Mouse (Mus musculus): Measurements from ENCODE around the gene Dcaf12.

Dcaf12 gene

DNA sequence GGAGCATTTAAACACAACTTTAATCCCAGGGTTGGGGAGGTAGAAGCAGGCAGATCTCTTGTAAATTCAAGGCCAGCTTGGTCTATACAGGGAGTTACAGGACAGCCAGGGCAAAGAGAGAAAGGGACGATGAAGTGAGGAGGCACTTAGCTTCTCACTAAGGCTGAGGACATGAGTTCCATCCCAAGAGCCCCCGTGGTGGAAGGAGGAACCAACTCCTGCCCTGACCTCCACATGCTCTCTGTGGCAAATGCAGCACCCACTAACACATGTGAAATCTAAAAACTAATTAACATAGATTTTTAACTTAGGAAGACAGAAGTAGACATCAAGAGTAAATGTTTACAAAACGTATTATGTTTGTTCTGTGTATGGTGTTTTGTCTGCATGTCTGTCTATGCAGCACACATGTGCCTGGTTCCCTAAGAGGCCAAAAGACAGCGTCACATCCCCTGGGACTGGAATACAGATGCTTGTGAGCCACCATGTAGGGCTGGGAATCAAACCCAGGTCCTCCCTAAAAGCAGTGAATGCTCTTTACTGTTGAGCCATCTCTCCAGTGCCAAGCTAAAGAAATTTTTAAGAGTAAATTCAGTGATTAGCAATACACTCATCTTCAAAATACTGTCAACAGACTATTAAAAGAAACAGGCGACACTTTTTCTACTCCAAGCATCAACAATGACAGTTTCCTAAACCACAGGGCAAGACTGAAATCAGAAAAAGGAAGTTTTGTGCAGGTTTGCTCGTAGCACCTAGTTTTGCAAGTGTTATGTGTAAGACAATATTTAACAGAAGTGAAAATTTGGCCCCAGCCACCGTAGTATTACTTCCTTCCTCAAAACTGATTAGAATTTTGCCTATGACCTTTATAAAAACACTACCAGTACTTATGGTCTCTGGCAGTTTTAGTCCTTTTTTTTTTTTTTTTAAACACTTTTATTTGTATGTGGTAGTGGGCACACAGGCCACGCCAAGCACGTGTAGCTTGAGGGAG is 3.8 kb downstream of the Dcaf12 start:
- no peak for DNase-seq (ENCODE audit: low spot score)

DNA sequence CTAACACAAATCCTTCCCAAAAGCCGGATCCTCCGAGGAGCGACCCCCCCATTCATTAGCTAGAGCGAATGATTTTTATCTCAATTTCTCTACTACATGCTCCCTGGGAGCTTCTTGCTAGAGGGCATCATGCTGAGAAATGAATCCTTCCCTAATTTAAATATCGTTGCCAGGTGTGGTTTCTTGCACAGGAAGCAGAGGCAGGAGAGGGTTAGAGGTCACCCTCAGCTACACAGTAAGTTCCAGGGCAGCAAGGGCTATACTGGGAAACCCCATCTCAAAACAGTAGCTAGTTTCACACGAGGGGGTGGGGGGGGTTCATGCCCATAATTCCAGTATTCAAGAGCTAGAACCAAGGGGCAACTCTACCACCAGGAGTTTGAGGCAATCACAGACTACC is 7.3 kb downstream of the Dcaf12 start:
- DNase-seq (ENCODE audit: low spot score), result no peak

DNA sequence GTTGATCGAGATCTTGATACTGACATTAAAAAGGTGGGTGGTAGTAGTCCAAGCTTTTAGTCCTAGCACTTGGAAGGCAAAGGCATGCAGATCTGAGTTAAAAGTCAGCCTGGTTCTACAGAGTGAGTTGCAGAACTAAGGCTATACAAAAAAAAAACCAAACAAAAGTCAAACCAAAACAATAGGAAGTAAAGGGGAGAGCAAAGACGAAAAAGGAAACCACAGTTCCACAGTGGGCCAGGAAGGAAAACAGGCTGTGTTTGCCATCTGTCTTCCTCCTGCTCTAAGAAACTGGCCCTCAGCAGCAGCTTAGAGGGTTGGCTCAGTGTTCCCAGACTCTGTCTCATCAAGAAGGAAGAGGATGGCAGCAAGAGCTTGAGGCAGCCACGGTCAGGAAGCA is 10.4 kb downstream of the Dcaf12 start:
- DNase-seq (ENCODE audit: low spot score), result no peak

DNA sequence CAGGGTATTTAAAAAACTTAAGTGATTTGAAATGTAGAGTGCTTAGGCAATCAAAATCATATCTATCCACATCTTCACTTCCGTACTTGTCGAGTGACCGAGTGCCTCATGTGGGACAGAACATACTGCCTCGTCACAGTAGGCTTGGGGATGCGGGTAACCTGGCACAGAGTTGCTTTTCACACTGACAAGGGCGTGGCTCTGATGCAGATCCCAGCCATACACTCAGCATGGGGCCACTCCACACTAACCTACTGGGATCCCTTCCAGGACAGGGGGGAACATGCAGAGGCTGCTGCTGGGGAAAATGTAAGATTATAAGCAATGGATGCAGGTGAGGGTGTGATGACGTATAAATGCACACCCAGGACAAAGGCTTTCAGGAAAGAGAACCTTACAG is 11.0 kb downstream of the Dcaf12 start:
- no peak for DNase-seq (ENCODE audit: low spot score)

DNA sequence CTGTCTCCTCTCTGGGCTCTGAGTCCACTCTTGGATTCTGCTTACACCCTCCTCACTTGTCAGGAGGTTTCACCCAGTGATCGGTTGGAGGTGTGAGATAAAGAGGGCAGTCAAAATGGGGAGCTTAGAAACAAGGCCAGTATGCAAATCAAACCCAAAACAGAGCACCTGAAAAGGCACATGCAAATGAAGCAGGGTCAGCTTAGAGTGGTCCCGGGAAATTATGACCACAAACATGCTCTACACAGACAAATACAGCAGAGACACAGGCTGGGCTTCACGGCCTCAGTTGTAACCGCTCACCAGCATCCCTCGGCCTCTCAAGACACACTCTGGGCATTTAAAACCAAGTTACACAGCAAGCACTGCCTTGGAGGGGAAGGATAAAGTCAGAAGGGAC is 15.7 kb downstream of the Dcaf12 start:
- DNase-seq (ENCODE audit: low spot score), result no peak

DNA sequence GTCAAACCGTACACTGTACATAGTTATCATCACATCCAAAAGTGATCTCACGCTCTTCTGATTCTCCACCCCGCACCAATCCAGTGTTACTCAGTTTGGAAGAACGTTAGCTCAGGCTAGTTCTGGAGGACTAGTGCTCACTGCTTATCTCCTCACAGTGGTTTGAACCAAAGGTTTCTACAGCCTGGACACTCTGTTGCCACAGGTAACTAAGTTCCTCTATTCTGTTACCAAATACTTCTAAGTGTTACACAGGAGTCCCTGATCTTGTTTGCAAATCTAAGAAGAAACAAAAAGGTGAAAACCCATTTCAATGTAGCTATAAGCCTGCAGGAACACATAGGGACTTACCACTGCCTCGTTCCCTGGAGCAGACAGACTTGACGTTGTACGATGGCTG is 18.7 kb downstream of the Dcaf12 start:
- DNase-seq (ENCODE audit: low spot score), result no peak

DNA sequence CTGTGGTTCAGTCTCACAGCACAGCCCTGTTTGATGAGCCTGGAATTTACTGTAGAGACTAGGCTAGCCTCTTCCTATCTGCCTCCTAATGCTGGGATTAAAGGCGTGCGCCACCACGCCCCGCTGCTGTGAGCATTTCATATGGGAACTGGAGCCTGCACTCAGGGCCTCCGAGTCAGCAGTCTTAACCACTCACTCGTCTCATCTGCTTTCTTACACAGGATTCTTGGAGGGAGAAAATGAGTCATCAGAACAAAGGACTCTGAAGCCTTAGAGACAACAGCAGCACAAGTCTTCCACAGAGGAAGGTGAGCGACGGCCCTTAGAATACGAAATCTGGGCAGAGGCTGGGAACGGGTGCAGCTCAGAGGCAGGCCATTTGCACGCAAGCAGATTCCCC is 19.2 kb downstream of the Dcaf12 start:
- no peak for DNase-seq (ENCODE audit: low spot score)

DNA sequence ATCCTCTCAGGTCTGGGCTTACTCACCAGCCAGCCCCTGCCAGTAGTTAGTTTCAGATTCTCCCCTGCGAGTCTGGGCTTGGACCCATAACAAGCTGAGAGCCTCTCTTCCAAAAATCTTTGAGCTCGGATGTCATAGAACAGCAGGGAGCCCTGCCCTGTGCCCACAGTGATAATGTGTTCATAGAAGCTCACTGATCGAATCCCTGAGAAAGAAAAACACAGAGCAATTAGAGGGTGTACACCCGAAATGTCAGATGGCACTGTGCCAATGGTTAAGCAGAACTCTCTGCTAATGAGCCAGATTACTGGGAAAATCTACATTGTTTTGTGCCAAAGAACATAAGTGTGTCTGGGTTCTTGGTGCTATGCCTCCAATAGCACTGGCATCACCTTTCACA is 20.8 kb downstream of the Dcaf12 start:
- no peak for DNase-seq (ENCODE audit: low spot score)

DNA sequence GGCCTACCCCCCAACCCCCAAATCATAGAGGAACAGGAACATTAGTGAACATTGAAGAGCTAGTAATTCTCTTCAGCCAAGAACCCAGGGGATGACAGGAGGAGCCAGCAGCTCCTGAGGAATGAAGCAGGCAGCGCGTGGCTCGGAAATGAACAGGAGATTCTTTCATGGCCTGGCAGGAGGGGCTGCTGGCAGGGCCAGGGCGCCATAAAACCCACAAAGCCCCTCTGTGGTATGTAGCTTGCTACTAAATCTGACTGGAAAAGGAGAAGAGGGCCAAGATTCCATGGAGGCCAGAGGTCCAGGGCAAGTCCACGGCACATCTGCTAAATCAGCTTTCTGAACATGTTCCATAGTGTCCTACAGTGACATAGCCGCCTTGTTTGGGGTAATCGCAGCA is 24.9 kb downstream of the Dcaf12 start:
- DNase-seq (ENCODE audit: low spot score), result no peak

DNA sequence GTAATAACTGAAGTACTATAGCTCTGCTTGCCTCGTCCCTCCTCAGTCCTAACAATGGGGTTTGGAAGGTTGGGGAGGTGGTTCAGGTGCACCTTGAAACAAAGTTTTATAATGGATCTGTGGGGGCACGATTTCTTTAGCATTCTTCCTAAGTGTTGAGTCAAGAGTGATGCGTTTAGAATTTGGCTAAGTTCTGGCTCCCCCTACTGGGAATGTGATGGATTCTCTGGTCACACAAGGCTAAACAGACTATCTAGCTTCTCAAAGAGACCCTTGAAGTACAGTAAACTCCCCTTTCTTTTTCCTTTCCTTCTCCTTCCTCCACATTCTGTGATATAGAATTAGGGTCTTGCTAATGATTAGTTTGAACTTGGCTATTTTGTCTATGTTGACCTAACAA is 28.3 kb downstream of the Dcaf12 start:
- no peak for DNase-seq (ENCODE audit: low spot score)

DNA sequence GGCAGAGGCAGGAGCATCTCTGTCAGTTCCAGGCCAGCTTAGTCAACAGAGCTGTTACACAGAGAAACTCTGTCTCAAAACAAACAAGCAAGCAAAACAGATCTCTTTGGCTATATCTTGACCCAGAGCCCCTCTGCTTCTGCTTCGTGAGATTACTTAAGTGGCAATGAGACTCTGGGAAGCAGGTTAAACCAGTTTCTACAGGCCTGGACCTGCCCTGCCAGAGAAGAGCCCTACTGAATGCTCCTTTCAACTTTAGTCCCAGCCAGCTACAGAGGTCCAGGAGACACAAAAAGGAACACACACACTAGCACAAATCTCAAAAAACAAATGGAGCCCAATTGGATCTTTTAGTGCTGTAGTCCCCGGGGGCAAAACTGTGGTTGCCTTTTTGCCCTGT is 30.6 kb downstream of the Dcaf12 start:
- no peak for DNase-seq (ENCODE audit: low spot score)

DNA sequence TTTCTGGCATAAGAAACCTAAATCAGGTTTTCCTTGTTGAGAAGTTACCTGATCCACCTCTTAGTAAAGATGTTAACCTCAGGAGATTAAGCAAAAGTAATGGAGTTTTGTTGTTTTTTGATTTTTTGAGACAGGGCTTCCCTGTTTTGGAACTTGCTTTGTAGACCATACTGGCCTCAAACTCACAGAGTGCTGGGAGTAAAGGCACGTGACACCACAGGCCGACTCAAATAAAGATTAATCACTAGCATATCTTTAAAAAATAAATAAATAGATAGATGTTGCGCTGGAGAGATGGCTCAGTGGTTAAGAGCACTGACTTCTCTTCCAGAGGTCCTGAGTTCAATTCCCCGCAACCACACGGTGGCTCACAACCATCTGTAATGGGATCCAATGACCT is 38.8 kb downstream of the Dcaf12 start:
- DNase-seq (ENCODE audit: low spot score), result no peak

DNA sequence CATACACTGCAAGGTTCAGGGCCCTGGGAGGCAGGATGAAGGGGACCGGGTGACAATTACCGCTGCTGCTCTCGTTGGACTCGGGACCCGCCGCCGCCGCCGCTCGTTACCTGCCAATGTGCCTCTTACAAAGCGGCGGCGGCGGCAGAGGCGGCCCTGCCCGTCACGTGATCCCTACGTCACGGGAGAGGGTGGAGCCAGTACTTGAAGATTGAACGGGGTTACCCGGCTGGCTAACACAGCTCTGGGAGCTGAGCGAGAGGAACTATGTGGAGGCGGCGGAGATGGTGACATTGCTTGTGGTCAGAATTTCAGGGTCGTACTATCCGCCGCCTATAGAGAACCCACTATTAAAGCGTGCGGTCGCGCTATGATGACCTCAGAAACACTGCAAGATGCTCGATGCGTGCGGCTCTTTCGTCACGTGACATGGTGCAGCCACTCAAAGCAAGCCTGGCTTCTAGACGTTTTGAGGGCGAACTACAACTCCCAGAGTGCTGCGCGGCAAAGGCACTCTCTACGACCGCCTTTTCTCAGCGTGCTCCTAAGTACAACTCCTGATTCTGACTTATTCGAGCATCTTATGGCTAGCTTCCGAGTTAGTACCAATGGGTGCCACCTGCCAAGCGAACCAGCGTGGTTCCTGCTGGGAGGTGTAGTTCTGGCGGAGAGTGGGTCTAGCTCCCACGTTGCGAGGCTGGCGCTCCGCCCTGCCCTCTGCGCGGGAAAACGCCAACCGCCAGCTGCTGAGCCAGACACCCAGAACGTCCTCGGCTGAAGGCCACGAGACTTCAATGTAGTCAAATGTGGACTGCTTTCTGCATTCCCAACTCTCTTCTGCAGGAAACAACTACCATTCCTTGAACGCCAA is 39.5 kb downstream of the Dcaf12 start, which contains the start of gene Ubap2:
Gene Ubap2 (minus strand): TSS at position 165 of the 871 bp plus-strand sequence.
- DNase-seq (ENCODE audit: low spot score), result peak; percentile 100

DNA sequence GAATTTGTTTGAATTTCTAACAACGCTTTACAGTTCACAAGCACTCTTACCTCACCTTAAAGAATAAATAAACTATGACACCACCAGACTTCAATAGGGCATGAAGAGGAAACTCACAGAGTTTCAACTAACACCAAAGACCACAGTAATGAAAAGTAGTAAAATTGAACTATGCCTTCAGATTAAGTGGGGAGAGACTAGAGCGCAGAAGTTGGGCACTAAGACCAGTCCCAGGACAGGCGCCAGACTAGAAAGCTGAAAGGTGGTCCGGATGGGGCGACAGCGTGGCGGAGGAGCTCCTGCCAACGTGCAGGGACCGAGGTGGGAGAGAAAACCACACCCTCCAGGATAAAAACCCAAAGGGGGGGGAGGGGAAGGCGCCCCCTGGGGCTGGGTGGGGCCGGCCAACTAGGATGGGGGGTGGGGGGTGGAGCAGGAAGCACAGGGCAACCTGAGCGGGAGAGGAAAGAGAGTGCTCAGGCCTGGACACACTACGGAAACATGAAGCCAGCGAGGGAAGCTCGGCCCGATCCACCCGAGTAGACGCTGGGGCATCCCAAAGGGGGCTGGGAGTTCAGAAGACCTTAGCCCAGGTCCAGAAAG is 40.2 kb downstream of the Dcaf12 start:
- DNase-seq (ENCODE audit: low spot score), result no peak

DNA sequence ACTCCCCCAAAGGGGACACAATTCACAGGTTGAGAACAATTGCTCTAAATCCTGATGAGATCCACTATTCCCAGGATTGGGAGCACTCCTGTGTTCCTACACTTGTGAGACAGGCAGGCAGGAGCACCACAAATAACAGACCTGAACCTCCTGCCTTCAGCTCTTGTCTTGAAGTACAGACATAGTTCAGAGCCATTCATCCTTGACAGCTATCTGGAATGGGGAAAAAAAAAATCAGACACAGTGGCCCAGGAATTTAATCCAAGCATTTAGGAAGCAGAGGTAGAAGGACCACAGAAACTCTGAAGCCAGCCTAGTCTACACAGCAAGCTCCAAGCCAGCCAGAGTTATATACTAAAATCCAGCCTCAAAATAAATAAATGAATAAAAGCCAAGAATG is 46.6 kb downstream of the Dcaf12 start:
- no peak for DNase-seq (ENCODE audit: low spot score)

DNA sequence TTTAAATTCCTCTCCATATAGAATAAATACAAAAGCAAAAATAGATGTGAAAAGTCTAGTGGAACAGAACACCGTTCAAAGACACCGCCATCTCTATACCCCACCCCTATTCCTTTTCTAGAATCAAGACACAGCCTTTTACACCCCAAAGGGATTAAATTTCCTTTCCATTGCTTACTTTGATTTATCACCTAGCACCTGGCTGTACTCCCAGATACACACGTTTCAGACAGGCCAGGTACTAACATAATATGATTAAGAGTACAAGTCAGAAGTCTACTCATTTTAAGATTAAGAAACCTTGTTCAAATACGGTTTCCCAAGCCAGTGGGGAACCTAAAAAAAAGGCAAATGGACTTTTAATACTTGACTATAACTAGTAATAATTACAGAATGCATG is 48.3 kb downstream of the Dcaf12 start:
- no peak for DNase-seq (ENCODE audit: low spot score)

DNA sequence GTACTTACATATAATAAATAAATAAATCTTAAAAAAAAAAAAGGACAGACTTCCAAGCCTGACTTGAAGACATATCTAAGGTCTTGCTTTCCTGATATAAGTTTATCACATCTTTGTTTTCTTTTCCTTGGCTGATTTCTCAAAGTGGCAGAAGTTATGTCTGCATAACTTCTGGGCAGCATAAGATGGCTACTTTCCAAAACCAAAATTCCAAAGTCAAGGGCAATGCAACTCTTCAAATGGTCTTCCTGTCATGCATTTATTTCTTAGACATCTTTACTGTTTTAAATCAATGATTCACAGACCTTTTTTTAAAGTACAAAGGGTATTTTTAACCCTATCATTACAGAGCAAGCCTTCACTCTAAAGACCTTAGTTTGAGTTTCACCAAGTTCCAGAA is 54.0 kb downstream of the Dcaf12 start:
- DNase-seq (ENCODE audit: low spot score), result no peak

DNA sequence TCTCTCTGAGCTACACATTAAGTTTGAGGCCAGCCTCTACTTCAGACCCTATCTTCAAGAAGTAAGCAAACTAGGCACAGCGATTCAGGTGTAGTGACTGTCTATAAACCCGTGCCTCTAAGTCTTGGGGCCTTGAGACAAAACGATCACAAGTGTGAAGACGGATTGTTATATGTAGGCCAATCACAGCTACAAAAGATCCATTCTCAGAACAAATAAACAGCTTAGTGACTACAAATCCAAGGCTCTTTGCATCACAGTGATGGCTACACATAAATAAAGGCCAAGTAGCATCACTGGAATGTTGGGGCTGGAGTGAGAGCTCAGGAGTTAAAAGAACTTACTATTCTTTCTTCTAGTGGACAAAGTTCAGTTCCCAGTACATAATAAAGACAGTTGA is 55.7 kb downstream of the Dcaf12 start:
- DNase-seq (ENCODE audit: low spot score), result no peak

DNA sequence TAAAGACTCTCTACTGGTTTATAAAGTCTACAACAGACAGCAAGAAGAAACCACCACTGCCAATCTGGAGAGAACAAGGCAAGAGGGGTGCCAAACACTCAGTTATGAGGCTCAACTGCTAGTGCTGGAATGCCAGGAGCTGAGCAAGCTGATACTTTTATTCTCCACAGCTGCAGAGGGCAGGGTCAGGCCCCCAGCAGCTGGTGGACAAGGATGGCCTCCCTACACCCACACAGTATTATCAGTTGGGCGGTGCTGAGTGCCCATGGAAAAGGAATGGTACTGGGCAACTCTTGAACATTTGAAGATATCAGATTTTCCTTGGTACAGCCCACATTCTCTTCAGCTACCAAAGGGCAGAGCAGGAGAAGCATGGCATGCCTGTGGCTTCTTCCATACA is 56.9 kb downstream of the Dcaf12 start:
- no peak for DNase-seq (ENCODE audit: low spot score)

DNA sequence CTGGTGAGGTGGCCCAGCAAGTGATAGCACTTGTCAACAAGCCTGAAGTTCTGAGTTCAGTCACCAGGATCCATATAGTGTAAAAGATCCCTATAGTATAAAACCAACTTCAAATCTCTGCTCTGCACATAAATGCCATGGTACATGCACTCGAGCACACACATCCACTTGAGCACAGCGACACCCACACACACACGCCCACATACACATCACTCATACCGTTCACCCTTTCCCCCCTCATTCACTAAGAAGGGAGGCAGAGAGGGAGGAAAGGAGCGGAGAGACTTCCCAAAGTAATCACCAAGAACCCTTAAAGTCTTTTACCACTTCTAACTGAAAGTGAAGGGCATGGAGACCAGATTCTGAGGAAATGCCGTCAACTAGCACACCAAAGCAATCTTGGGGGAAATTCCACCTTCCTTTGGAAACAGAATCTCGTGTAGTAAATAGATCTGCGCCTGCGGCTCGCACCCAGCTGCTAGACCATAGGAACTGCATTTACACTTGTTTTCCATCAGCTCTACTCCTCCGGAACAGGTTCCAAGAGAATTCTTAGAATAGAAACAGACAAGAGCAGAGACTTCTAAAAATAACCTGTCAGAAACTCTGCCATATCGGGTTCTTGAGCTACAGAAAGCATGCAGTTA is 59.0 kb downstream of the Dcaf12 start:
- DNase-seq (ENCODE audit: low spot score), result peak; percentile 17

DNA sequence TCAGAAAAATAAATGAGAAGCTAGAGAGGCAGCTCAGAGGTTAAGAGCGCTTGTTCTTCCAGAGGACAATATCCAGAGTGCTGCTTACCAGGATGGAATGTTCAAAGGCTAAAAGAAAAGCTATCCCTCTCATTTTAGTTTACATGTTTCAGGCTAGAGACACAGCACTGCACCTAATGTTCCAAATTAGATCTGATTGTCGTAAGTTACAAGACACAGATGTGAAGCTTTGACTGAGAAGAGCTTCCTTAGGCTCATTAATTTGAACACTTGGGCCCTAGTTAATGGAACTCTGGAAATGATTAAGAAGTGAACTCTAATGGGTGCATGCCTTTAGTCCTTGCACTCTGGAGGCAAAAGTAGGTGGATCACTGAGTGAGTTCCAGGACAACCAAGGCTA is 60.9 kb downstream of the Dcaf12 start:
- DNase-seq (ENCODE audit: low spot score), result no peak

DNA sequence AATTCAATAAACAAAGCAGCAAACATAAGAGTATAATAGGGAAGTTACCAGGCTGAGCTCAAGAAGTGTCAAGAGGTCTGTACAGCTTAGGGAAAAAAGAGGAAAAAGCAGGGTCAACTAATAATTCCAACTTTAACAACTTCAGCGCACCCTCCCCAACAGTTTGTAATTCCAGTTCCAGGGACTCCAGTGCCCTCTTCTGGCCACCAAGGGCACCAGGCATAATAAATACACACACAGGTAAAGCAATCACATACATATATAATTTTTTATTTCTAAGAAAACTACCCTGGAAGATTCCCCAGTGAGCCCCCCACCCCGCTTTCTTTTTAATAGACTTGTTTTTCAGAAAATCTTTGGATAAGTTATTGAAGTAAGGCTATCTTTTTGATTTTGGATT is 69.3 kb downstream of the Dcaf12 start:
- DNase-seq (ENCODE audit: low spot score), result no peak
